ENCODE assay signal across 9 mouse cellular contexts in genomic region chr2:155663097-155663496, GRCm38 (mm10). TPM values are rescaled to one million over a fixed set of nuclear protein-coding genes. Genes with fewer than 3 reads are reported as not detected.
DNase-seq lines count a peak whose midpoint lies in the region; ATAC-seq and TF ChIP-seq lines count a peak whose summit lies in the region.
"Had no signal": no experiment of that assay in that cellular context is flagged by ENCODE, and none has a peak within 500 bp of the region (broad histone marks: within the 10 kb centered on the region; RNA-seq: fewer than 3 reads in every experiment).

No protein-coding gene starts in this region.

- no peak for TF ChIP-seq POLR2A in kidney, adult 2 months (IDR thresholded peaks at IDR 0.05; ENCODE audit: low read depth, low read length)

- peak; percentile 68 for TF ChIP-seq CTCF in kidney, adult 2 months (conservative IDR thresholded peaks at IDR 0.05; ENCODE audit: insufficient read depth, insufficient read length, low read depth, low read length)

- peaks cover 3% of the 10 kb centered on the region for H3K36me3 ChIP-seq in kidney, adult 2 months (ENCODE audit: control insufficient read depth, insufficient read depth, low read length)
- peaks cover 64% of the 10 kb centered on the region for H3K36me3 ChIP-seq in kidney, embryonic 14.5 days (ENCODE audit: control insufficient read depth, insufficient read depth, low read length)

- H3K4me3 ChIP-seq in kidney, adult 2 months (ENCODE audit: insufficient read depth, low read depth, low read length): no peak overlapping the region
- H3K4me3 ChIP-seq in kidney, embryonic 14.5 days (ENCODE audit: low read length): no peak overlapping the region
- H3K4me3 ChIP-seq: embryonic facial prominence, embryonic 12.5 days; liver, embryonic 13.5 days had no signal

- no peak for ATAC-seq in kidney, embryonic 14.5 days (ENCODE audit: low FRiP score, low TSS enrichment)
- ATAC-seq in hematopoietic stem cell, adult 5-6 weeks (replicated peaks in 1 of 2; ENCODE audit: insufficient read depth in 1 of 2, low FRiP score in 2 of 2, low TSS enrichment in 1 of 2, low read depth in 1 of 2, poor library complexity in 2 of 2, severe bottlenecking in 2 of 2): peak; percentile 48 to 65; a peak in 3 of 4 replicates

- H3K9me3 ChIP-seq in kidney, embryonic 14.5 days (ENCODE audit: control insufficient read depth, low read length): no peaks in the 10 kb centered on the region
- H3K9me3 ChIP-seq: embryonic facial prominence, embryonic 12.5 days; liver, embryonic 13.5 days had no signal

- H3K4me2 ChIP-seq in kidney, embryonic 14.5 days (replicated peaks; ENCODE audit: low read depth, low read length): no peak overlapping the region
- H3K4me2 ChIP-seq: embryonic facial prominence, embryonic 12.5 days; liver, embryonic 13.5 days had no signal

- H3K9ac ChIP-seq in kidney, embryonic 14.5 days (ENCODE audit: low read depth, low read length): no peak overlapping the region
- H3K9ac ChIP-seq: embryonic facial prominence, embryonic 12.5 days; liver, embryonic 13.5 days had no signal

- no peak overlapping the region for H3K27ac ChIP-seq in kidney, adult 2 months (ENCODE audit: insufficient read depth, low read depth, low read length)
- no peak overlapping the region for H3K27ac ChIP-seq in kidney, embryonic 14.5 days (ENCODE audit: low read depth, low read length)
- H3K27ac ChIP-seq: embryonic facial prominence, embryonic 12.5 days; liver, embryonic 13.5 days had no signal

- peak; percentile 62 for DNase-seq in kidney, adult 2 months
- peak; percentile 77 for DNase-seq in MN1 (ENCODE audit: low spot score)
- peak; percentile 79 for DNase-seq in cerebellum, adult 9-10 months
- DNase-seq in left cerebral cortex, postnatal 25 days (ENCODE audit: low spot score in 2 of 2): peak; percentile 50 to 80
- peak; percentile 54 for DNase-seq in right cerebral cortex, postnatal 4 days
- DNase-seq: liver, embryonic 13.5 days had no signal

- WGBS in kidney, adult 2 months: 15% methylated on average over 5 of the region's 5 CpGs
- WGBS in kidney, embryonic 14.5 days: 28% methylated on average over 5 of the region's 5 CpGs

- intact Hi-C loops in left cerebral cortex, postnatal 25 days (cut with DNase I): loop anchor here (2.0 kb wide), 1 partner anchor 102 kb away; no protein-coding TSS in a partner anchor

- no peaks in the 10 kb centered on the region for H3K4me1 ChIP-seq in kidney, adult 2 months (ENCODE audit: control insufficient read depth, insufficient read depth, low read length)
- no peaks in the 10 kb centered on the region for H3K4me1 ChIP-seq in kidney, embryonic 14.5 days (ENCODE audit: control insufficient read depth, insufficient read depth, low read length)
- H3K4me1 ChIP-seq: embryonic facial prominence, embryonic 12.5 days; liver, embryonic 13.5 days had no signal

- H3K27me3 ChIP-seq in kidney, adult 2 months (replicated peaks; ENCODE audit: control insufficient read depth, insufficient read depth, low read length): no peaks in the 10 kb centered on the region
- H3K27me3 ChIP-seq in kidney, embryonic 14.5 days (ENCODE audit: control insufficient read depth, insufficient read depth, low read length): no peaks in the 10 kb centered on the region
- H3K27me3 ChIP-seq: embryonic facial prominence, embryonic 12.5 days; liver, embryonic 13.5 days had no signal

RNA-seq across cellular contexts. Expression of gene Trpc4ap, which starts 29.1 kb away (rescaled TPM):
- 110 and 141 TPM in 2 replicates for polyA plus RNA-seq in kidney, adult 2 months (2012; rRNA removed)
- polyA plus RNA-seq in kidney, embryonic 14.5 days (2014; fragmentation: Nextera tagmentation; extraction: Ambion mirVana): 105 and 134 TPM in 2 replicates
- 82.7 and 112 TPM in 2 replicates for total RNA-seq in hematopoietic stem cell, adult 5-6 weeks (2017)
- 100 to 1,000 TPM; 146 to 147 TPM for total RNA-seq in left cerebral cortex, postnatal 25 days (2021)

RNA-seq across cellular contexts. Expression of gene Myh7b, which starts 52.1 kb away (rescaled TPM):
- 0.05 TPM in 1 of 2 replicates, not detected in the other for polyA plus RNA-seq in kidney, adult 2 months (2012; rRNA removed)
- polyA plus RNA-seq in kidney, embryonic 14.5 days (2014; fragmentation: Nextera tagmentation; extraction: Ambion mirVana): 0.96 and 2.1 TPM in 2 replicates
- 0.10 TPM in 1 of 2 replicates, not detected in the other for total RNA-seq in hematopoietic stem cell, adult 5-6 weeks (2017)
- total RNA-seq in left cerebral cortex, postnatal 25 days (2021): 1 to 10 TPM; 3.8 to 5.3 TPM
